Comparison of ENCODE assay signal across 16 mouse cellular contexts in genomic region chr9:49803222-49803621, GRCm38 (mm10). TPM values are rescaled to one million over a fixed set of nuclear protein-coding genes. Genes with fewer than 3 reads are reported as not detected.
"Had no signal": no experiment of that assay in that cellular context is flagged by ENCODE, and none has a peak within 500 bp of the region (broad histone marks: within the 10 kb centered on the region; RNA-seq: fewer than 3 reads in every experiment).

No protein-coding gene starts in this region.

- H3K4me1 ChIP-seq: limb, embryonic 15.5 days; liver, embryonic 12.5 days had no signal

- H3K27ac ChIP-seq: hindbrain, embryonic 15.5 days; left cerebral cortex, adult 2 months; limb, embryonic 15.5 days; liver, embryonic 12.5 days; macrophage; midbrain, embryonic 15.5 days; neural tube, embryonic 13.5 days had no signal

- DNase-seq: lung, embryonic 14.5 days; lung, postnatal 10 days; right cerebral cortex, adult 18-20 months; thymus, adult 18-20 months; thymus, postnatal 14 days had no signal

- H3K9ac ChIP-seq: hindbrain, embryonic 15.5 days; limb, embryonic 15.5 days; liver, embryonic 12.5 days; lung, embryonic 14.5 days; midbrain, embryonic 15.5 days; neural tube, embryonic 13.5 days had no signal

- ATAC-seq: intestine, embryonic 16.5 days; liver, embryonic 12.5 days; midbrain, embryonic 15.5 days had no signal

- H3K27me3 ChIP-seq: hindbrain, embryonic 15.5 days; midbrain, embryonic 15.5 days; neural tube, embryonic 13.5 days had no signal

- H3K36me3 ChIP-seq: hindbrain, embryonic 15.5 days; limb, embryonic 15.5 days; liver, embryonic 12.5 days; midbrain, embryonic 15.5 days; neural tube, embryonic 13.5 days had no signal

- H3K4me2 ChIP-seq: hindbrain, embryonic 15.5 days; limb, embryonic 15.5 days; liver, embryonic 12.5 days; lung, embryonic 14.5 days; midbrain, embryonic 11.5 days; midbrain, embryonic 15.5 days; neural tube, embryonic 13.5 days had no signal

- H3K4me3 ChIP-seq: hindbrain, embryonic 15.5 days; left cerebral cortex, adult 2 months; limb, embryonic 15.5 days; liver, embryonic 12.5 days; megakaryocyte, embryonic 14.5 days; midbrain, embryonic 15.5 days; neural tube, embryonic 13.5 days had no signal

- H3K9me3 ChIP-seq: hindbrain, embryonic 15.5 days; limb, embryonic 15.5 days; liver, embryonic 12.5 days; megakaryocyte, embryonic 14.5 days; midbrain, embryonic 15.5 days; neural tube, embryonic 13.5 days had no signal

RNA-seq across cellular contexts. Expression of gene Ncam1, which starts 4.5 kb away (rescaled TPM):
- total RNA-seq: monocyte, adult 5-6 weeks had no signal
